Mouse (Mus musculus): ENCODE measurements around the gene Olfr547. TPM values are rescaled to one million over a fixed set of nuclear protein-coding genes. Genes with fewer than 3 reads are reported as not detected.
"Not testable (repeated sequence)": the region's sequence is repeated elsewhere in the genome, so short reads cannot be mapped to it uniquely, and the experiment has no call there.

Gene Olfr547
- not detected in 2 replicates for polyA plus RNA-seq (2012; rRNA removed)

DNA sequence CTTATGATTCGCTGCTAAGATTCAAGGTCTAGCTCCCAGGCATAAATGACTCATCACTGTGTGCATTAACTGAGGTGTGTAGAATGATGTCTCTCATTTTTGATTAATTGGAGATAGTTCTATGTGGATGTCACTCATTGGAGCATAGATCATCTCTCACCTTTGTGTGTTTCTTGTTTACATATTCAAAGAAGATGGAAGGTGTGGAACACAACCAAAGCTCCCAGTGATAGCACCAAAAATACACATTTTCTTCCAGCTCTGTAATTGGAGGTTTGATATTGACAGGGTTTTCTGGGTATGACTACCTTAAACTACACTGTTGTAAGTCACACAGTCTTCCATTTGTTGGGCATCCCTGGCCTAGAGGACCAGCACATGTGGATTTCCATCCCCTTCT lies at the start of gene Olfr547:
TSS of gene Olfr547 (plus strand) at position 301 of the 400 bp plus-strand sequence.
- H3K4me1 ChIP-seq (ENCODE audit: control insufficient read depth, insufficient read depth, low read length): no peaks in the 10 kb centered on the region
- TF ChIP-seq CTCF (IDR thresholded peaks at IDR 0.05; ENCODE audit: extremely low read depth, insufficient read depth, low read length): no peak
- TF ChIP-seq POLR2A (IDR thresholded peaks at IDR 0.05; ENCODE audit: extremely low read depth, insufficient read depth, low read length): no peak

DNA sequence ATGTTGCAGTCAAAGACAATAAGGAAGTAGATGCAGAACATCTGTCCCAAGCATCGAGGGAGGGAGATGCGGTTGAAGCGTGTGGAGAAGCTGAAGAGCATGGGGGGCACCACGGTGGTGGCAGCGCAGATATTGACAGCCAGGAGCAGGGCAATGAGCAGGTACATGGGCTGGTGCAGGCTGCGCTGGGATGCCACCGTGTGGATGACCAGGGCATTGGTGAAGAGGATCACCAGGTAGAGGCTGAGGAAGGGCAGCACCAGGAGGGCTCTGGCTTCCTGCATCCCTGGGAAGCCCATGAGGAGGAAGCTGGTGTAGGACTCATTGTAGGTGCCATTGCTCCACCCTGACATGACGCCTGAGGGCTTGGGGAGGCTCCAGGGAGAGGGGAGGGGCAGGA lies 49.8 kb upstream of the Olfr547 start:
- H3K27ac ChIP-seq (ENCODE audit: insufficient read depth, low read length); H3K4me1 ChIP-seq (ENCODE audit: control insufficient read depth, insufficient read depth, low read length); H3K4me3 ChIP-seq (ENCODE audit: insufficient read depth, low read length): not testable (repeated sequence)

More for the DNA sequence above, at the start of gene Olfr547:
- Histone ChIP-seq H3K4me3 (ENCODE audit: insufficient read depth, low read length) (no peak within 1 kb of the TSS), H3K27ac (ENCODE audit: insufficient read depth, low read length) (no peak within 1 kb of the TSS)

DNA sequence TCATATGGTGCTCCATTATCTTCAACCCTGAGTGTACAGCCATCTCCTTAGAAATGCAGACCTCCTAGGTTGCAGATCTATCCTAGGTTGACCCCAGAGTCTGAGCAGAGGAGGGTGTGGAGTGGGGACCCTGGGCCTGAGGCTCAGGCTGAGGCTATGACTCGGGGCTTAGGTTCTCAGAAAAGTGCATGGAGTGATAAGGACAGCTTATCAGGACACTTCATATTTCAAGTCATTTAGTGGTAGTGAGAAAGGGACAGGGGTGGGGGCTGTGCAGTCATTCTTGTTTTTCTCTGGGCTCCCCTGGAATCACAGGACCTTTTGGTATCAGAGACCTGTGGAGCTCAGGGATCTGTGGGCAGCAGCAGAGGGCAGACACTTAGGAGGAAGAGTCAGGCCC lies 48.4 kb upstream of the Olfr547 start:
- Histone ChIP-seq H3K27ac (ENCODE audit: insufficient read depth, low read length) (no peak overlapping the region), H3K4me1 (ENCODE audit: control insufficient read depth, insufficient read depth, low read length) (no peaks in the 10 kb centered on the region), H3K4me3 (ENCODE audit: insufficient read depth, low read length) (no peak overlapping the region)
- no peak for TF ChIP-seq CTCF (IDR thresholded peaks at IDR 0.05; ENCODE audit: extremely low read depth, insufficient read depth, low read length)
- no peak for TF ChIP-seq POLR2A (IDR thresholded peaks at IDR 0.05; ENCODE audit: extremely low read depth, insufficient read depth, low read length)

DNA sequence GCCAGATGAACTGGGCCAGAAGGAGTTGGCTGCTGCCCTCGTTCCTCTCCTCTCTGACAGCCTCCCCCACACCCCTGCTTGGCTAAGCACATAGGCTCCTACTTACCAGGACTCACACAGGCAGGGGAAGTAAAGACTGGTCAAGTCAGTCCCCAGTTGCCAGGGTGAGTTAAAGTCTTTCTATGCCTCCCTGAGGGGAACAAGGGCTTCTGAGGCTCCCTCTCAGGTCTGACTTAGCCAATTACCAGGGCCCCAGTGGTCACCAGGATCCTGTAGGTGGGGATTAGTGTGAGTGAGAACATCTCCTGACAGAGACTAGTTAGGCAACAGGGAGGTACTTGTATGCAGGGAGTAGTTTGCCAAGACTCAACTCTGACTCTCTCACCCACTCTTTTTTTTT lies 46.4 kb upstream of the Olfr547 start, which contains the start of gene Olfr544:
TSS of gene Olfr544 (minus strand) at position 153 of the 400 bp plus-strand sequence.
- TF ChIP-seq POLR2A (IDR thresholded peaks at IDR 0.05; ENCODE audit: extremely low read depth, insufficient read depth, low read length): no peak
- TF ChIP-seq CTCF (IDR thresholded peaks at IDR 0.05; ENCODE audit: extremely low read depth, insufficient read depth, low read length): no peak
- Histone ChIP-seq H3K4me1 (ENCODE audit: control insufficient read depth, insufficient read depth, low read length) (no peaks in the 10 kb centered on the region), H3K27ac (ENCODE audit: insufficient read depth, low read length) (no peak within 1 kb of the TSS), H3K4me3 (ENCODE audit: insufficient read depth, low read length) (no peak within 1 kb of the TSS)

DNA sequence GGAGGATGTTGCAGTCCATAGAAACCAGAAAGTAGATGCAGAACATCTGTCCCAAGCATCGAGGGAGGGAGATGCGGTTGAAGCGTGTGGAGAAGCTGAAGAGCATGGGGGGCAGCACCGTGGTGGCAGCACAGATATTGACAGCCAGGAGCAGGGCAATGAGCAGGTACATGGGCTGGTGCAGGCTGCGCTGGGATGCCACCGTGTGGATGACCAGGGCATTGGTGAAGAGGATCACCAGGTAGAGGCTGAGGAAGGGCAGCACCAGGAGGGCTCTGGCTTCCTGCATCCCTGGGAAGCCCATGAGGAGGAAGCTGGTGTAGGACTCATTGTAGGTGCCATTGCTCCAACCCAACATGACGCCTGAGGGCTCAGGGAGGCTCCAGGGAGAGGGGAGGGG lies 40.1 kb upstream of the Olfr547 start:
- H3K27ac ChIP-seq (ENCODE audit: insufficient read depth, low read length); H3K4me3 ChIP-seq (ENCODE audit: insufficient read depth, low read length); H3K4me1 ChIP-seq (ENCODE audit: control insufficient read depth, insufficient read depth, low read length): not testable (repeated sequence)

DNA sequence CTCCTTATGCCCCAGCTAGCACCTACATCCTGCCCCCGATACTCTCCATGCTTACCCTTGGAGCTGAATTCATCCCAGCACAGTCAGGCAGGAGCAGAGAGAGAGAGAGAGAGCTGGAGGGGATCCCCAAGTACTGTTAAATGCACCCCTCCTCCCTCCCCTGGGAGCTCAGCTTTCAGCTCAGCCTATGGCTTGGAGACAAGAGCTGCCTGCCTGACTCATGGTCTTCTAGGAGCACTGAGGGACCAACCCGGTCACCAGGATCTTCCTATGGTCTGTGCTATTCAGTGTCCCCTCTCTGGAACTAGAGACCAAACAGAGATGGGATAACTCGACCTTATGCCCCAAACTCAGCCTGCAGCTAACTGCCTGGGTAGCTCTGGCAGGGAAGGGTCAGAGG lies 35.1 kb upstream of the Olfr547 start, which contains the start of gene Olfr545:
TSS of gene Olfr545 (minus strand) at position 101 of the 400 bp plus-strand sequence.
- no peak within 1 kb of the TSS for H3K27ac ChIP-seq (ENCODE audit: insufficient read depth, low read length)
- H3K4me3 ChIP-seq (ENCODE audit: insufficient read depth, low read length): no peak within 1 kb of the TSS
- H3K4me1 ChIP-seq (ENCODE audit: control insufficient read depth, insufficient read depth, low read length): no peaks in the 10 kb centered on the region
- no peak for TF ChIP-seq CTCF (IDR thresholded peaks at IDR 0.05; ENCODE audit: extremely low read depth, insufficient read depth, low read length)
- TF ChIP-seq POLR2A (IDR thresholded peaks at IDR 0.05; ENCODE audit: extremely low read depth, insufficient read depth, low read length): no peak

DNA sequence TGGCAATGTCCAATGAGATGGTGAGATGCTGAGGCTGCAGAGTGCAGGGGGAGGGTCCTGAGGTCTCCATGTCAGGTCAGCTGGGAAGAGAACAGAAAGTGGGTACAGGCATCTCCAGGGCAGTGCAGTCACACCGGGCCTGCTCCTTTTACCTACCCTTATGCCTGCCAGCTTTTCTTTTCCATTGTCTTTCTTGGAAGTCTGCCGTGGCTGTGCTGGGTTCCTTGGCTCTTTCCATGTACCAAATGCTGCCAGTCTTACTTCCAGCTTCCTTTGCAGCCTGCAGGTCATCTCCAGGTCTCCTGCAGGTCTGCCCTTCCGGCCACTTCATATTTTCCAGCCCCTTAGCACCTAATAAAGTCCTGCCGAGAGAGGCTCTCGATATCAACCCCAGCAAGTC lies 32.6 kb upstream of the Olfr547 start:
- no peaks in the 10 kb centered on the region for H3K4me1 ChIP-seq (ENCODE audit: control insufficient read depth, insufficient read depth, low read length)
- no peak for TF ChIP-seq POLR2A (IDR thresholded peaks at IDR 0.05; ENCODE audit: extremely low read depth, insufficient read depth, low read length)
- TF ChIP-seq CTCF (IDR thresholded peaks at IDR 0.05; ENCODE audit: extremely low read depth, insufficient read depth, low read length): no peak

DNA sequence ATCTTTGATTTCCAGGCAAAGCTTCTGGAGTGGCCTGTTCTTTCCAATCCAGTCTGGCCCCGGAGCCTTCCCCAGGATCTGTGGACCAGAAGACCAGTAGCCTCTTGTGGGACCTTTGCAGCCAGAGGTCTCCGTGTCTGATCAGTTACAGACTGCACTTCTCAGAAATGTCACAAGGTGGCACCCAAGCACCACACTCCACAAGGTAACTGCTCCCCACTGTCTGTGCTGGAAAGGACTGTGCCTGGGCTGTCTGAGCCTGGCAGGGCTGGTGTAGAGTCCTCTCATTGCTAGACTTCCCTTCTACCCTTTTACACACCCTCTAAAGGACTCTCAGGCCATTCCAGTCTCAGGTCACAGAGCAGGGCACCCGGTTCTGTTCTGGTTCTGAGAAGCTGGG lies 27.7 kb upstream of the Olfr547 start:
- H3K27ac ChIP-seq (ENCODE audit: insufficient read depth, low read length): no peak overlapping the region
- no peak overlapping the region for H3K4me3 ChIP-seq (ENCODE audit: insufficient read depth, low read length)
- no peaks in the 10 kb centered on the region for H3K4me1 ChIP-seq (ENCODE audit: control insufficient read depth, insufficient read depth, low read length)
- TF ChIP-seq CTCF (IDR thresholded peaks at IDR 0.05; ENCODE audit: extremely low read depth, insufficient read depth, low read length): peak; percentile 92
- no peak for TF ChIP-seq POLR2A (IDR thresholded peaks at IDR 0.05; ENCODE audit: extremely low read depth, insufficient read depth, low read length)

More for the DNA sequence above, 32.6 kb upstream of the Olfr547 start:
- Histone ChIP-seq H3K4me3 (ENCODE audit: insufficient read depth, low read length) (no peak overlapping the region), H3K27ac (ENCODE audit: insufficient read depth, low read length) (no peak overlapping the region)

DNA sequence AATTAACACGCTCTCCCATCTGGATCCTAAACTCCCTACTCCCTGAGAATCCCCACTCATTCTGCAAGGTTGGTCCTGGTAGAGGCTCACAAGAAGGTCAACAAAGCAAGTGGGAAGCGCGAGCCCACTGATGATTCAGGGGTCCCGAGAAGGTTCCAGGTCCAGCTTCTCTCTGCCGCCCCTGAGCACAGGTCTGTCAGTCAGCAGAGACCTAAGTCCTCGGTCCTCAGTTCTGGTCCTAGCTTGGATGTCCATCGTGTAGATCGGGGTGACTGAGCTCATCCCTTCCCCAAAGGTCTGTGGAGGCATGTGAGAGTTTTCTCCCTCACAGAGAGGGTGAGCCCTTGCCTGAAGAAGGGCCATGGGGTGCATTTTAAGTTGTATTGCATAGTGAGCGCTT lies 26.5 kb upstream of the Olfr547 start:
- TF ChIP-seq POLR2A (IDR thresholded peaks at IDR 0.05; ENCODE audit: extremely low read depth, insufficient read depth, low read length) (no peak), CTCF (IDR thresholded peaks at IDR 0.05; ENCODE audit: extremely low read depth, insufficient read depth, low read length) (no peak)
- Histone ChIP-seq H3K27ac (ENCODE audit: insufficient read depth, low read length) (no peak overlapping the region), H3K4me3 (ENCODE audit: insufficient read depth, low read length) (no peak overlapping the region), H3K4me1 (ENCODE audit: control insufficient read depth, insufficient read depth, low read length) (no peaks in the 10 kb centered on the region)

DNA sequence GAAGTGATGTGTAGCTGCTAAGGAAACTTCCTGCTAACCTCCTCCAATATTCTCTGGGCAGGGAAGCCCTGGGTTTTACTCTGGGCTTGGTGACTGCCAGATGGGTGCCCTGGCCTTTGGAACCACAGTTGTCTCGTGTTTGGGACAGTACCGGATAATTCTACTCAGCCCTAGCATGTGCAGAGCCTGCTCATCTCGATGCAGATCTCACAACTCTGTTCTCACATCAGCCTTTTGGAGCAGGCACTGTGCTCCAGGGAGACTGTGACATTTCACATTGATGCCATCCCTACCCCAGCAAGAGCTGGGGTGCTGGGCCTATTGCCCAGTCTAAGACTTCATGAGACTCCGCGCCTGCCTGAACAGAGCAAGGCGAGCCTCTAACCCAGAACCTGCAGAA lies 25.9 kb upstream of the Olfr547 start:
- TF ChIP-seq POLR2A (IDR thresholded peaks at IDR 0.05; ENCODE audit: extremely low read depth, insufficient read depth, low read length) (no peak), CTCF (IDR thresholded peaks at IDR 0.05; ENCODE audit: extremely low read depth, insufficient read depth, low read length) (no peak)
- Histone ChIP-seq H3K4me3 (ENCODE audit: insufficient read depth, low read length) (no peak overlapping the region), H3K4me1 (ENCODE audit: control insufficient read depth, insufficient read depth, low read length) (no peaks in the 10 kb centered on the region), H3K27ac (ENCODE audit: insufficient read depth, low read length) (no peak overlapping the region)

DNA sequence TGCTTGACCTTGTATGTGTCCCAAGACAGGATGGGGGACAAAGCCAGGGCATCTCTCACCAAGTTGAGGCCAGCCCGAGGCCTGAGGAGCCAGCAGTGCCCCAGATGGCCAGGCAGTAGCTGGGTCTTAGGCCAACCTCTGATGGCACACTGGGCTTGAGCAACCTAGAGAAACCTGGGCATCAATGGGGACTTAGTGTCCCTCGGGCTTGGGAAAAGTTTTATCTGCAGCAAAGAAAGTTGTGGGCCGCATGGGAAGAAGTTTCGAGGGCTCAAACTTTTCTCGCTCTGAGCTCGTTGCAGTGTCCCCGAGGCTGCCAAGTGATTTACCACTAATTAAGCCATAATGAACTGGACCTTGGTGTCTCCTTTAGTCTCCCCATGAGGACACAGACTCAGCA lies 24.8 kb upstream of the Olfr547 start:
- TF ChIP-seq CTCF (IDR thresholded peaks at IDR 0.05; ENCODE audit: extremely low read depth, insufficient read depth, low read length) (no peak), POLR2A (IDR thresholded peaks at IDR 0.05; ENCODE audit: extremely low read depth, insufficient read depth, low read length) (no peak)
- H3K27ac ChIP-seq (ENCODE audit: insufficient read depth, low read length): no peak overlapping the region
- no peaks in the 10 kb centered on the region for H3K4me1 ChIP-seq (ENCODE audit: control insufficient read depth, insufficient read depth, low read length)
- H3K4me3 ChIP-seq (ENCODE audit: insufficient read depth, low read length): no peak overlapping the region

All from cortical plate, adult 2 months (tissue).